Mouse (Mus musculus): ENCODE measurements around the gene Gstm5. TPM values are rescaled to one million over a fixed set of nuclear protein-coding genes. Genes with fewer than 3 reads are reported as not detected.

Gene Gstm5
- polyA plus RNA-seq, 1 experiment from 2014 or later, result 249 TPM

- 80% methylated on average over 2 of the region's 2 CpGs for WGBS
- no peak overlapping the region for H3K27ac ChIP-seq (replicated peaks)
- no peak for ATAC-seq (ENCODE audit: low FRiP score, low TSS enrichment)
Observed at GRCm38 (mm10) chr3:107849693-107850031, 46.0 kb upstream of the Gstm5 start.

GRCm38 (mm10) chr3:107850418-107851031 lies 45.1 kb upstream of the Gstm5 start:
- ATAC-seq (ENCODE audit: low FRiP score, low TSS enrichment) (peak; percentile 56; the same call in 1 of the 2 replicates), DNase-seq (ENCODE audit: low spot score) (no peak)
- Histone ChIP-seq H3K4me2 (replicated peaks; ENCODE audit: low read depth) (no peak overlapping the region; the same call in 1 of the 2 replicates), H3K9ac (ENCODE audit: low read length) (no peak overlapping the region), H3K36me3 (ENCODE audit: control insufficient read depth, insufficient read depth, low read length) (no peaks in the 10 kb centered on the region), H3K4me1 (replicated peaks; ENCODE audit: control insufficient read depth, insufficient read depth) (peaks cover 5% of the 10 kb centered on the region; the same call in 1 of the 2 replicates), H3K27me3 (ENCODE audit: control insufficient read depth, insufficient read depth, low read length) (no peaks in the 10 kb centered on the region), H3K9me3 (ENCODE audit: control insufficient read depth, low read length) (no peaks in the 10 kb centered on the region), H3K27ac (replicated peaks) (peak overlapping the region; percentile 45), H3K4me3 (ENCODE audit: low read depth, low read length) (no peak overlapping the region)
- WGBS, result 34% methylated on average over 12 of the region's 12 CpGs
- TF ChIP-seq CTCF (IDR thresholded peaks at IDR 0.05; ENCODE audit: low read depth) (no peak), EP300 (optimal IDR thresholded peaks at IDR 0.05) (no peak)

More at GRCm38 (mm10) chr3:107849693-107850031, 46.0 kb upstream of the Gstm5 start:
- H3K9me3 ChIP-seq (ENCODE audit: control insufficient read depth, low read length), result no peaks in the 10 kb centered on the region
- peaks cover 5% of the 10 kb centered on the region; the same call in 1 of the 2 replicates for H3K4me1 ChIP-seq (replicated peaks; ENCODE audit: control insufficient read depth, insufficient read depth)
- H3K27me3 ChIP-seq (ENCODE audit: control insufficient read depth, insufficient read depth, low read length), result no peaks in the 10 kb centered on the region
- DNase-seq (ENCODE audit: low spot score), result no peak
- no peak overlapping the region for H3K9ac ChIP-seq (ENCODE audit: low read length)
- H3K4me2 ChIP-seq (replicated peaks; ENCODE audit: low read depth), result no peak overlapping the region
- H3K4me3 ChIP-seq (ENCODE audit: low read depth, low read length), result no peak overlapping the region
- H3K36me3 ChIP-seq (ENCODE audit: control insufficient read depth, insufficient read depth, low read length), result no peaks in the 10 kb centered on the region
- TF ChIP-seq EP300 (optimal IDR thresholded peaks at IDR 0.05) (no peak), CTCF (IDR thresholded peaks at IDR 0.05; ENCODE audit: low read depth) (no peak)

GRCm38 (mm10) chr3:107852786-107853185 lies 42.8 kb upstream of the Gstm5 start:
- TF ChIP-seq EP300 (optimal IDR thresholded peaks at IDR 0.05), result no peak
- WGBS, result 43% methylated on average over 7 of the region's 7 CpGs
- ATAC-seq (ENCODE audit: low FRiP score, low TSS enrichment), result no peak

GRCm38 (mm10) chr3:107853232-107854181 lies 42.1 kb upstream of the Gstm5 start:
- Histone ChIP-seq H3K9ac (ENCODE audit: low read length) (no peak overlapping the region), H3K4me2 (replicated peaks; ENCODE audit: low read depth) (no peak overlapping the region), H3K27me3 (ENCODE audit: control insufficient read depth, insufficient read depth, low read length) (no peaks in the 10 kb centered on the region), H3K4me3 (ENCODE audit: low read depth, low read length) (no peak overlapping the region), H3K27ac (replicated peaks) (no peak overlapping the region), H3K4me1 (replicated peaks; ENCODE audit: control insufficient read depth, insufficient read depth) (peaks cover 5% of the 10 kb centered on the region; the same call in 1 of the 2 replicates), H3K9me3 (ENCODE audit: control insufficient read depth, low read length) (no peaks in the 10 kb centered on the region), H3K36me3 (ENCODE audit: control insufficient read depth, insufficient read depth, low read length) (no peaks in the 10 kb centered on the region)
- DNase-seq (ENCODE audit: low spot score), result no peak
- 78% methylated on average over 17 of the region's 17 CpGs for WGBS
- ATAC-seq (ENCODE audit: low FRiP score, low TSS enrichment), result no peak
- TF ChIP-seq CTCF (IDR thresholded peaks at IDR 0.05; ENCODE audit: low read depth) (0 out of 2 replicates have a peak, but pooled peaks have one; percentile 9), EP300 (optimal IDR thresholded peaks at IDR 0.05) (no peak)

More at GRCm38 (mm10) chr3:107852786-107853185, 42.8 kb upstream of the Gstm5 start:
- H3K9ac ChIP-seq (ENCODE audit: low read length), result no peak overlapping the region
- DNase-seq (ENCODE audit: low spot score), result no peak
- no peak overlapping the region for H3K27ac ChIP-seq (replicated peaks)
- H3K9me3 ChIP-seq (ENCODE audit: control insufficient read depth, low read length), result no peaks in the 10 kb centered on the region
- H3K27me3 ChIP-seq (ENCODE audit: control insufficient read depth, insufficient read depth, low read length), result no peaks in the 10 kb centered on the region
- no peak overlapping the region for H3K4me2 ChIP-seq (replicated peaks; ENCODE audit: low read depth)
- H3K4me1 ChIP-seq (replicated peaks; ENCODE audit: control insufficient read depth, insufficient read depth), result peaks cover 5% of the 10 kb centered on the region; the same call in 1 of the 2 replicates
- H3K36me3 ChIP-seq (ENCODE audit: control insufficient read depth, insufficient read depth, low read length), result no peaks in the 10 kb centered on the region
- H3K4me3 ChIP-seq (ENCODE audit: low read depth, low read length), result no peak overlapping the region

- H3K9ac ChIP-seq (ENCODE audit: low read length), result no peak overlapping the region
- DNase-seq (ENCODE audit: low spot score) (no peak), ATAC-seq (ENCODE audit: low FRiP score, low TSS enrichment) (no peak)
- TF ChIP-seq EP300 (optimal IDR thresholded peaks at IDR 0.05) (no peak), CTCF (IDR thresholded peaks at IDR 0.05; ENCODE audit: low read depth) (no peak)
- H3K4me3 ChIP-seq (ENCODE audit: low read depth, low read length), result no peak overlapping the region
- H3K9me3 ChIP-seq (ENCODE audit: control insufficient read depth, low read length), result no peaks in the 10 kb centered on the region
- WGBS, result 85% methylated on average over 13 of the region's 13 CpGs
- H3K27me3 ChIP-seq (ENCODE audit: control insufficient read depth, insufficient read depth, low read length), result no peaks in the 10 kb centered on the region
- peaks cover 2% of the 10 kb centered on the region; the same call in 1 of the 2 replicates for H3K4me1 ChIP-seq (replicated peaks; ENCODE audit: control insufficient read depth, insufficient read depth)
- no peak overlapping the region for H3K4me2 ChIP-seq (replicated peaks; ENCODE audit: low read depth)
- no peak overlapping the region for H3K27ac ChIP-seq (replicated peaks)
- H3K36me3 ChIP-seq (ENCODE audit: control insufficient read depth, insufficient read depth, low read length), result no peaks in the 10 kb centered on the region
Observed at GRCm38 (mm10) chr3:107855368-107855767, 40.3 kb upstream of the Gstm5 start.

Data from stomach, postnatal 0 days (tissue).